22 mouse cellular contexts compared by ENCODE assay signal in the genomic region with DNA sequence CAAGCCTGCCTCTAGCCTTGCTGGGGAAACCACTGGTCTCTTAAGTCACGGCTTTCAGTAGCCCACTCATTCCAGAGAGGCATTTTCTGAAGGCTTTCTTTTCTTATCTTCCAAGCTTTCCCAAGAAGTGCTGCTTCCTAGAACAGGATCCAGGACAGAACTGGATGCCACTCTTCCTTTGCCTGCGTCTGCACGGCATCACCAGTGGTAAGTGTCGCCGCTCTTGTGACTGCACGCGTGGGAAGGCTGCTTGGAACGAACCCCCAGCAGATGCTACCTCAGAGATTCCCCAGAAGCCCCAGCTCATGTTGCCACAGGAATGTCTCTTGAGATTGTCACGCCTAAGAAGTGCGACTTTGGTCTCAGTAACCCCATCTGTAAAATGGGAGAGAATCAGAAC. TPM values are rescaled to one million over a fixed set of nuclear protein-coding genes. Genes with fewer than 3 reads are reported as not detected.
"Had no signal": no experiment of that assay in that cellular context is flagged by ENCODE, and none has a peak within 500 bp of the region (broad histone marks: within the 10 kb centered on the region; RNA-seq: fewer than 3 reads in every experiment).

No protein-coding gene starts in this region.

- H3K27ac ChIP-seq: intestine, embryonic 15.5 days; kidney, embryonic 15.5 days; limb, embryonic 12.5 days; limb, embryonic 15.5 days; liver, embryonic 14.5 days; macrophage; midbrain, embryonic 12.5 days; midbrain, embryonic 15.5 days; neural tube, embryonic 12.5 days; neural tube, embryonic 15.5 days; stomach, embryonic 15.5 days had no signal

- DNase-seq: kidney, adult 8-10 months; kidney, postnatal 10 days; kidney, postnatal 36 days; liver, postnatal 0 days; lung, embryonic 14.5 days; retina, postnatal 1 day; spleen, adult 18-20 months; thymus, adult 18-20 months; thymus, postnatal 36 days had no signal

- H3K4me3 ChIP-seq: intestine, embryonic 15.5 days; kidney, embryonic 15.5 days; limb, embryonic 12.5 days; limb, embryonic 15.5 days; midbrain, embryonic 12.5 days; midbrain, embryonic 15.5 days; neural tube, embryonic 12.5 days; neural tube, embryonic 15.5 days; stomach, embryonic 15.5 days had no signal

RNA-seq across cellular contexts. Expression of a gene that starts 41.7 kb away (rescaled TPM):
- polyA plus RNA-seq: kidney, embryonic 15.5 days; limb, embryonic 12.5 days; liver, embryonic 11.5 days; lung, embryonic 14.5 days; lung, postnatal 0 days; macrophage; midbrain, embryonic 12.5 days; midbrain, embryonic 15.5 days; neural tube, embryonic 15.5 days had no signal
